Mouse (Mus musculus): ENCODE data around the gene Hoxd4. TPM values are rescaled to one million over a fixed set of nuclear protein-coding genes. Genes with fewer than 3 reads are reported as not detected.
A peak's percentile ranks its signal among the peaks of the same experiment; 100 is the strongest.

Gene Hoxd4
- polyA plus RNA-seq, 1 experiment from 2014 or later: 4.4 TPM

- no peaks in the 10 kb centered on the region for H3K36me3 ChIP-seq (ENCODE audit: insufficient read depth, low read length)
- no peaks in the 10 kb centered on the region for H3K9me3 ChIP-seq (replicated peaks; ENCODE audit: low read length)
- 0 out of 2 replicates have a peak overlapping the region, but pooled peaks have one; percentile 42 for H3K9ac ChIP-seq (ENCODE audit: low read depth, low read length)
- H3K4me1 ChIP-seq (replicated peaks; ENCODE audit: insufficient read depth, low read length): peaks cover 32% of the 10 kb centered on the region
- ATAC-seq (replicated peaks; ENCODE audit: low FRiP score, low read depth) (peak; percentile 77), DNase-seq (ENCODE audit: low spot score) (peak; percentile 94)
- H3K27me3 ChIP-seq (ENCODE audit: insufficient read depth, low read length): no peaks in the 10 kb centered on the region
- WGBS: 4% methylated on average over 26 of the region's 26 CpGs
- peak; percentile 98 for TF ChIP-seq CTCF (IDR thresholded peaks at IDR 0.05; ENCODE audit: low read depth)
- H3K4me3 ChIP-seq (replicated peaks; ENCODE audit: low read depth, low read length): peak overlapping the region; percentile 73
- peak overlapping the region; percentile 36; the same call in 1 of the 2 replicates for H3K27ac ChIP-seq
- peak overlapping the region; percentile 81 for H3K4me2 ChIP-seq (ENCODE audit: low read length)
Observed at GRCm38 (mm10) chr2:74715504-74716241, 3.9 kb downstream of the Hoxd4 start.

- no peaks in the 10 kb centered on the region for H3K36me3 ChIP-seq (ENCODE audit: insufficient read depth, low read length)
- no peak overlapping the region for H3K9ac ChIP-seq (ENCODE audit: low read depth, low read length)
- no peak overlapping the region for H3K4me3 ChIP-seq (replicated peaks; ENCODE audit: low read depth, low read length)
- TF ChIP-seq CTCF (IDR thresholded peaks at IDR 0.05; ENCODE audit: low read depth): no peak
- peaks cover 45% of the 10 kb centered on the region for H3K4me1 ChIP-seq (replicated peaks; ENCODE audit: insufficient read depth, low read length)
- no peaks in the 10 kb centered on the region for H3K27me3 ChIP-seq (ENCODE audit: insufficient read depth, low read length)
- no peak for ATAC-seq (replicated peaks; ENCODE audit: low FRiP score, low read depth)
- WGBS: 29% methylated on average over 2 of the region's 2 CpGs
- no peak overlapping the region for H3K4me2 ChIP-seq (ENCODE audit: low read length)
- no peak for DNase-seq (ENCODE audit: low spot score)
- H3K9me3 ChIP-seq (replicated peaks; ENCODE audit: low read length): no peaks in the 10 kb centered on the region
- no peak overlapping the region for H3K27ac ChIP-seq
Observed at GRCm38 (mm10) chr2:74720384-74720783, 8.7 kb downstream of the Hoxd4 start.

GRCm38 (mm10) chr2:74720955-74721491 is 9.3 kb downstream of the Hoxd4 start:
- no peaks in the 10 kb centered on the region for H3K27me3 ChIP-seq (ENCODE audit: insufficient read depth, low read length)
- no peaks in the 10 kb centered on the region for H3K9me3 ChIP-seq (replicated peaks; ENCODE audit: low read length)
- H3K4me1 ChIP-seq (replicated peaks; ENCODE audit: insufficient read depth, low read length): peaks cover 40% of the 10 kb centered on the region
- H3K36me3 ChIP-seq (ENCODE audit: insufficient read depth, low read length): no peaks in the 10 kb centered on the region
- 0 out of 2 replicates have a peak overlapping the region, but pooled peaks have one; percentile 27 for H3K9ac ChIP-seq (ENCODE audit: low read depth, low read length)
- 39% methylated on average over 5 of the region's 5 CpGs for WGBS
- 0 out of 2 replicates have a peak overlapping the region, but pooled peaks have one; percentile 8 for H3K4me3 ChIP-seq (replicated peaks; ENCODE audit: low read depth, low read length)
- DNase-seq (ENCODE audit: low spot score): no peak
- TF ChIP-seq CTCF (IDR thresholded peaks at IDR 0.05; ENCODE audit: low read depth): no peak
- no peak for ATAC-seq (replicated peaks; ENCODE audit: low FRiP score, low read depth)
- H3K4me2 ChIP-seq (ENCODE audit: low read length): peak overlapping the region; percentile 65
- peak overlapping the region; percentile 39; the same call in 1 of the 2 replicates for H3K27ac ChIP-seq

- H3K27ac ChIP-seq: peak overlapping the region; percentile 15; the same call in 1 of the 2 replicates
Observed at GRCm38 (mm10) chr2:74721882-74722281, 10.2 kb downstream of the Hoxd4 start.

GRCm38 (mm10) chr2:74722949-74723348 is 11.2 kb downstream of the Hoxd4 start:
- H3K4me1 ChIP-seq (replicated peaks; ENCODE audit: insufficient read depth, low read length): peaks cover 50% of the 10 kb centered on the region
- H3K27me3 ChIP-seq (ENCODE audit: insufficient read depth, low read length): no peaks in the 10 kb centered on the region

More at GRCm38 (mm10) chr2:74721882-74722281, 10.2 kb downstream of the Hoxd4 start:
- Histone ChIP-seq H3K36me3 (ENCODE audit: insufficient read depth, low read length) (no peaks in the 10 kb centered on the region), H3K4me3 (replicated peaks; ENCODE audit: low read depth, low read length) (peak overlapping the region; percentile 8), H3K4me2 (ENCODE audit: low read length) (peak overlapping the region; percentile 65), H3K4me1 (replicated peaks; ENCODE audit: insufficient read depth, low read length) (peaks cover 45% of the 10 kb centered on the region), H3K9ac (ENCODE audit: low read depth, low read length) (no peak overlapping the region), H3K9me3 (replicated peaks; ENCODE audit: low read length) (no peaks in the 10 kb centered on the region), H3K27me3 (ENCODE audit: insufficient read depth, low read length) (no peaks in the 10 kb centered on the region)
- DNase-seq (ENCODE audit: low spot score): peak; percentile 90
- no peak for ATAC-seq (replicated peaks; ENCODE audit: low FRiP score, low read depth)
- WGBS: 11% methylated on average over 6 of the region's 6 CpGs
- no peak for TF ChIP-seq CTCF (IDR thresholded peaks at IDR 0.05; ENCODE audit: low read depth)

GRCm38 (mm10) chr2:74724244-74725015 is 12.7 kb downstream of the Hoxd4 start:
- H3K27me3 ChIP-seq (ENCODE audit: insufficient read depth, low read length): no peaks in the 10 kb centered on the region
- H3K9ac ChIP-seq (ENCODE audit: low read depth, low read length): peak overlapping the region; percentile 49; the same call in 1 of the 2 replicates
- H3K36me3 ChIP-seq (ENCODE audit: insufficient read depth, low read length): 0 out of 2 replicates have a peak, but pooled peaks cover 4% of the 10 kb centered on the region
- no peak for TF ChIP-seq CTCF (IDR thresholded peaks at IDR 0.05; ENCODE audit: low read depth)
- peak overlapping the region; percentile 63 for H3K27ac ChIP-seq
- H3K4me1 ChIP-seq (replicated peaks; ENCODE audit: insufficient read depth, low read length): peaks cover 46% of the 10 kb centered on the region
- H3K4me2 ChIP-seq (ENCODE audit: low read length): peak overlapping the region; percentile 65
- H3K9me3 ChIP-seq (replicated peaks; ENCODE audit: low read length): no peaks in the 10 kb centered on the region
- no peak for ATAC-seq (replicated peaks; ENCODE audit: low FRiP score, low read depth)
- DNase-seq (ENCODE audit: low spot score): no peak
- H3K4me3 ChIP-seq (replicated peaks; ENCODE audit: low read depth, low read length): peak overlapping the region; percentile 22; the same call in 1 of the 2 replicates
- 54% methylated on average over 7 of the region's 7 CpGs for WGBS

More at GRCm38 (mm10) chr2:74722949-74723348, 11.2 kb downstream of the Hoxd4 start:
- Histone ChIP-seq H3K9ac (ENCODE audit: low read depth, low read length) (0 out of 2 replicates have a peak overlapping the region, but pooled peaks have one; percentile 35), H3K4me2 (ENCODE audit: low read length) (peak overlapping the region; percentile 65), H3K4me3 (replicated peaks; ENCODE audit: low read depth, low read length) (peak overlapping the region; percentile 22), H3K9me3 (replicated peaks; ENCODE audit: low read length) (no peaks in the 10 kb centered on the region), H3K27ac (peak overlapping the region; percentile 63), H3K36me3 (ENCODE audit: insufficient read depth, low read length) (no peaks in the 10 kb centered on the region)
- ATAC-seq (replicated peaks; ENCODE audit: low FRiP score, low read depth): no peak
- 46% methylated on average over 8 of the region's 8 CpGs for WGBS
- DNase-seq (ENCODE audit: low spot score): no peak
- no peak for TF ChIP-seq CTCF (IDR thresholded peaks at IDR 0.05; ENCODE audit: low read depth)
